Mouse (Mus musculus) kidney, embryonic 16.5 days (tissue): ENCODE results near the gene Slc12a9. TPM values are rescaled to one million over a fixed set of nuclear protein-coding genes. Genes with fewer than 3 reads are reported as not detected.
A peak's percentile ranks its signal among the peaks of the same experiment; 100 is the strongest.
"Not testable (repeated sequence)": the region's sequence is repeated elsewhere in the genome, so short reads cannot be mapped to it uniquely, and the experiment has no call there.

ENCODE experiments used
- ATAC-seq: fragments of 200-750 bp; cut with Nextera tagmentation; 2 replicates; pipeline ENCODE4 v1.8.0; 2017; ENCODE audit warnings: moderate TSS enrichment; ENCODE audit not compliant: low FRiP score, low TSS enrichment
- H3K27ac ChIP-seq: fragments of 300-500 bp; sonication (generic); 2 replicates; pipeline ENCODE4 v1.5.1; 2014; ENCODE audit warnings: low read length
- H3K27me3 ChIP-seq: fragments of 300-500 bp; sonication (generic); 2 replicates; pipeline ENCODE4 v1.6.1; 2014; ENCODE audit warnings: low read length, control low read depth, mixed read lengths; ENCODE audit not compliant: insufficient read depth
- H3K36me3 ChIP-seq: fragments of 300-500 bp; sonication (generic); 2 replicates; pipeline ENCODE4 v1.6.1; 2014; ENCODE audit warnings: low read length, control low read depth, mixed read lengths; ENCODE audit not compliant: insufficient read depth
- H3K4me1 ChIP-seq: fragments of 300-500 bp; sonication (generic); 2 replicates; pipeline ENCODE4 v1.6.1; 2014; ENCODE audit warnings: low read length, control low read depth, mixed read lengths; ENCODE audit not compliant: insufficient read depth
- H3K4me2 ChIP-seq: fragments of 300-500 bp; sonication (generic); replicated peaks from 2 replicates; pipeline ENCODE4 v1.6.1; 2014; ENCODE audit warnings: low read depth, low read length
- H3K4me3 ChIP-seq: fragments of 300-500 bp; sonication (generic); 2 replicates; pipeline ENCODE4 v1.5.1; 2014; ENCODE audit warnings: mild to moderate bottlenecking, low read length
- H3K9ac ChIP-seq: fragments of 300-500 bp; sonication (generic); replicated peaks from 2 replicates; pipeline ENCODE4 v1.6.1; 2014; ENCODE audit warnings: low read length
- H3K9me3 ChIP-seq: fragments of 300-500 bp; sonication (generic); 2 replicates; pipeline ENCODE4 v1.6.1; 2016; ENCODE audit warnings: low read length, control low read depth
- WGBS: fragments of 180-500 bp; shearing (Covaris S2); extraction: QIAGEN DNeasy Blood & Tissue Kit; methylation state at CpG from one replicate; pipeline ENCODE4 v1.1.7; 2014; 5-methylcytosine and 5-hydroxymethylcytosine counted together
- microRNA-seq: library from miRNA; unstranded; fragments of <30 nt; microRNA quantifications from one replicate; pipeline ENCODE4, GENCODE M21; 2016
- polyA plus RNA-seq: library from polyadenylated mRNA; unstranded; fragments of >200 nt; fragmentation: Nextera tagmentation; extraction: Ambion mirVana; gene quantifications from 2 replicates; pipeline ENCODE4 v1.2.1, GENCODE M21; 2015

Slc12a9 gene
- polyA plus RNA-seq, 1 experiment from 2014 or later, result 16.3 TPM

GRCm38 (mm10) chr5:137286655-137287031, 46.8 kb downstream of the Slc12a9 start:
- no peak overlapping the region for H3K9ac ChIP-seq
- H3K4me2 ChIP-seq, result peak overlapping the region; percentile 75
- H3K27me3 ChIP-seq, result peaks cover 44% of the 10 kb centered on the region
- no peaks in the 10 kb centered on the region for H3K9me3 ChIP-seq
- WGBS, result under 1% methylated on average over 16 of the region's 16 CpGs
- peak; percentile 57 for ATAC-seq
- no peak overlapping the region for H3K27ac ChIP-seq
- H3K4me3 ChIP-seq, result peak overlapping the region; percentile 45
- no peaks in the 10 kb centered on the region for H3K36me3 ChIP-seq
- H3K4me1 ChIP-seq, result peaks cover 28% of the 10 kb centered on the region

- Histone ChIP-seq H3K4me3 (no peak overlapping the region), H3K36me3 (no peaks in the 10 kb centered on the region), H3K4me1 (peaks cover 28% of the 10 kb centered on the region), H3K27ac (no peak overlapping the region), H3K9ac (no peak overlapping the region), H3K4me2 (no peak overlapping the region), H3K27me3 (peaks cover 39% of the 10 kb centered on the region), H3K9me3 (no peaks in the 10 kb centered on the region)
- no peak for ATAC-seq
- 21% methylated on average over 7 of the region's 7 CpGs for WGBS
Observed at GRCm38 (mm10) chr5:137285986-137286385, 47.4 kb downstream of the Slc12a9 start.

GRCm38 (mm10) chr5:137285045-137285444, 48.4 kb downstream of the Slc12a9 start:
- Histone ChIP-seq H3K4me3 (no peak overlapping the region), H3K36me3 (no peaks in the 10 kb centered on the region), H3K4me1 (peaks cover 28% of the 10 kb centered on the region), H3K9ac (no peak overlapping the region), H3K9me3 (no peaks in the 10 kb centered on the region), H3K27me3 (peaks cover 32% of the 10 kb centered on the region), H3K4me2 (no peak overlapping the region), H3K27ac (no peak overlapping the region)
- WGBS, result 63% methylated on average over 5 of the region's 5 CpGs
- ATAC-seq, result no peak

DNA sequence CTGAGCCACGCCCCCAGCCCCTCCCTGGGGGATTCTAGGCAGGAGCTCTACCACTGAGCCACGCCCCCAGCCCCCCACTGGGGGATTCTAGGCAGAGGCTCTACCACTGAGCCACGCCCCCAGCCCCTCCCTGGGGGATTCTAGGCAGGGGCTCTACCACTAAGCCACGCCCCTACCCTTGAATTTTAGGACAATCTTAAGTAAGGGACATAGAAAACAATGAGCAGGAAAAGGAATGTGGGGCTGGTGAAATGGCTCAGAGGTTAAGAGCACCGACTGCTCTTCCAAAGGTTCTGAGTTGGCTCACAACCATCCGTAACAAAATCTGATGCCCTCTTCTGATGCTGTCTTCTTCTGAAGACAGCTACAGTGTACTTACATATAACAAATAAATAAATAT, 49.0 kb downstream of the Slc12a9 start:
- not testable (repeated sequence) for H3K27ac ChIP-seq, ATAC-seq, H3K4me2 ChIP-seq, H3K4me3 ChIP-seq, H3K36me3 ChIP-seq, H3K9ac ChIP-seq, H3K9me3 ChIP-seq
- 84% methylated on average over 5 of the region's 6 CpGs for WGBS
- Histone ChIP-seq H3K4me1 (peaks cover 28% of the 10 kb centered on the region), H3K27me3 (peaks cover 26% of the 10 kb centered on the region)

DNA sequence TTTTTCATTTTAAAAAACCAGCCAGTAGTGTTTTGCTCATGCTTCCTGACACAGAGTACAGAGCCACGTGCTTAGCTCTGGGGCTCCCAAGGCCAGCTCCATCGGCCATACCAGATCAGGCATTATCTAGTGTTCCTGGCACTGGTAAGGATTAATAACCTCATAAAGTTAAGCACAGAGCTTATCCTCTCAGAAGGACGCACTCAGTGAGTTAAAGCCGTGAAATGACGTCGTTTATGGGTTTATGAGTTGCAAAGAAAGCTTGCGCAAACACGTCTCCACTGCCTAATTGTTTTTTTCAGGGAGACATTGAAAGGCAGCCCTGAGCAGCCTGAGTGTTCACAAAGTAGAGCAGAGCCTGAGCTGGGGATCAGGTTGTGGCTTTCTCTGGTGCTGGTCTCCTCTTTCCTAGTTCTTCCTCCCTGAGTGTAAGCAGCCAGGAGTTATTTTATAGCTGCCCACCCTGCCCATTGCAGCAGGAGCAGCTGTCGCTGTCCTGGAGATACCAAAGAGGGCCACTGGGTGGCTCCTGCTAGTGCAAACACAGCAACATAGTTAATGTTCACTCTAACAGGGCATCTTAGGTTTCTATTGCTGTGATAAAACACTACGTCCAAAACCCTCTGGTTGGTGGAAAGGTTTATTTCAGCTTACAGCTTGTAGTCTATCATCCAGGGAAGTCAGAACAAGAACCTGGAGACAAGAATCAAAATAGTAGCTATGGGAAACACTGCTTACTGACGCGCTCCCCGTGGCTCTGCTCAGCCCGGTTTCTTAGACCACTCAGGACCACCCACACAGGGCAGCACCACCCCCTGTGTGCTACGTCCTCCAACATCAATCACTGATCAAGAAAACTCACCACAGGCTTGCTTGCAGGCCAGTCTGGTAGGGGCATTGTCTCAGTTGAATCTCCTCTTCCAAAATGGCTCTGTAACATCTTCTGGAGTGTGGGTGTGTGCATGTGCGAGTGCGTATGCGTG, 55.7 kb downstream of the Slc12a9 start:
- no peak overlapping the region for H3K9ac ChIP-seq
- H3K36me3 ChIP-seq, result no peaks in the 10 kb centered on the region
- H3K27me3 ChIP-seq, result 0 out of 2 replicates have a peak, but pooled peaks cover 3% of the 10 kb centered on the region
- 0 out of 2 replicates have a peak overlapping the region, but pooled peaks have one; percentile 1 for H3K4me2 ChIP-seq
- peaks cover 4% of the 10 kb centered on the region; the same call in 1 of the 2 replicates for H3K9me3 ChIP-seq
- ATAC-seq, result 0 out of 2 replicates have a peak, but pooled peaks have one; percentile 61
- 29% methylated on average over 18 of the region's 18 CpGs for WGBS
- H3K4me1 ChIP-seq, result 0 out of 2 replicates have a peak, but pooled peaks cover 4% of the 10 kb centered on the region
- H3K4me3 ChIP-seq, result no peak overlapping the region
- no peak overlapping the region for H3K27ac ChIP-seq

DNA sequence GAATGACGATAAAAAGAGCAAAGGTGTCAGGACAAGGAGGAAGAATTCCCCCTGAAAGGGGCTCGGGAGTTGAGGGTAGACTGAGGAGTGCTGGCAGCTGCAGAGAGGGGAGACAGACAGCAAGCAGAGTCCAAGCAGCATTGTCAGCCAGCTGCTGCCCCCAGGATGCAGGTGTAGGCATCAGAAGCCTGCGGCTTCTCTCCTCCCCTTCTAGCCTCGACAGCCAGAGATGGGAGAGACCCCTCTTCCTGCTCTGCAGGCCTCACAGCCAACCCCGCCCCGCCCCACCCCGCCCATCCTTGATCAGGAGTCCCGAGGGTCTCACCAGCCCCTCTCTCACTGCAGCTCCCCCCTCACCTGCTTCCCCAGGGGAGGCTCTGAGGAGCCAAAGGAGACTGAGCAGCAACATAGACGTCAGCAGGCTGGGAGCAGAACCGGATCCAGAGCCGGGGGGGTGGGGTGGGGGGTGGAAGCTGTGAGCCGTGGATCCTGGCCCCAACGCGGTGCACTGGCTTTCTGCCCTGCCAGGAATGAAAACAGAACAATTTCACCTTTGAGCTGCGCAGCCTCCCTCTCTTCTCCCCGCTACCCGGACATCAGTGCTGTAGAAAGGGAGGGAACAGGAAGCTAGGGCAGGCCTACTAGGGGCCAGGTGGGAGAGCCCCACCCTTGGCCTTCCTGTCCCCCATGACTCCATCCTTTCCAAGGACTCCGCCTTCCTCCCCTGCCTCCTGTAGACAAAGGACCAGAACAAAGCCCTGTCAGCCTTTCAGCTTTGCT, 65.1 kb downstream of the Slc12a9 start:
- 0 out of 2 replicates have a peak, but pooled peaks have one; percentile 39 for ATAC-seq
- WGBS, result 23% methylated on average over 16 of the region's 18 CpGs

DNA sequence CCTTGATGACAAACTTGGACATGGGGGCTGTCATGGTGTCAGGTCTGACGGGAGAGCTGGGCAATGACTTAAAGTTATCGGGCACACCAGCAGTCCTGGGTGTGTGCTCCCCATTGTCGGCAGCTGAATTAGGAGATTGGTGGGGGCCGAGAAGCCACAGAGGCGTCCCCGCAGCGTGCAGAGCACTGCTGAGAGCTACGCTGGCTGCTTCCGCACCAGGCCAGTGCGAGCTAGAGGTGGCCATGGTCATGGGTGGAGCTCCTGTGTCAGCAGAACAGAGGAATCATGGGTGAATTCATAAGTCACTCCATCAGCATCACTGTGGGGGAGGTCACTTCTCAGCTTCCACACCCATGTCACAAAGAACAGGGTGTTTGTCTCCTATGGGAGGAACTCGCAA, 68.6 kb downstream of the Slc12a9 start:
- no peak overlapping the region for H3K9ac ChIP-seq
- no peaks in the 10 kb centered on the region for H3K36me3 ChIP-seq
- H3K4me1 ChIP-seq, result peaks cover 7% of the 10 kb centered on the region
- no peaks in the 10 kb centered on the region for H3K9me3 ChIP-seq
- H3K27ac ChIP-seq, result no peak overlapping the region
- H3K4me3 ChIP-seq, result no peak overlapping the region
- H3K4me2 ChIP-seq, result no peak overlapping the region
- WGBS, result 86% methylated on average over 11 of the region's 11 CpGs
- no peaks in the 10 kb centered on the region for H3K27me3 ChIP-seq
- no peak for ATAC-seq

More for the DNA sequence above, 65.1 kb downstream of the Slc12a9 start:
- 0 out of 2 replicates have a peak overlapping the region, but pooled peaks have one; percentile 31 for H3K9ac ChIP-seq
- no peak overlapping the region for H3K27ac ChIP-seq
- H3K9me3 ChIP-seq, result peaks cover 4% of the 10 kb centered on the region; the same call in 1 of the 2 replicates
- no peaks in the 10 kb centered on the region for H3K27me3 ChIP-seq
- H3K4me1 ChIP-seq, result peaks cover 7% of the 10 kb centered on the region
- H3K4me3 ChIP-seq, result peak overlapping the region; percentile 26
- no peaks in the 10 kb centered on the region for H3K36me3 ChIP-seq
- peak overlapping the region; percentile 47 for H3K4me2 ChIP-seq

Small RNA genes lying within 50 kb of the gene (microRNA-seq; reads per million reads assigned to microRNA genes)
- gene Mir7036 (1.3 reads per million), gene Mir8116 (not detected)

Other genes starting within 250 kb of the Slc12a9 start
- gene Trim56, start 217.4 kb downstream of the Slc12a9 start, polyA plus RNA-seq, result 9.4 and 11.9 TPM in 2 replicates
- gene Muc3, start 184.3 kb downstream of the Slc12a9 start, polyA plus RNA-seq, result not detected in 2 replicates
- 0.21 and 0.32 TPM in 2 replicates for gene Muc3a, start 121.2 kb downstream of the Slc12a9 start, polyA plus RNA-seq
- gene Ache, start 46.1 kb downstream of the Slc12a9 start, polyA plus RNA-seq, result 3.0 and 3.1 TPM in 2 replicates
- 7.2 and 7.8 TPM in 2 replicates for gene Ufsp1, start 39.0 kb downstream of the Slc12a9 start, polyA plus RNA-seq
- gene Srrt, start 25.9 kb downstream of the Slc12a9 start, polyA plus RNA-seq, result 158 and 165 TPM in 2 replicates
- gene Trip6, start 19.2 kb downstream of the Slc12a9 start, polyA plus RNA-seq, result 90.1 and 102 TPM in 2 replicates
- 53.7 and 55.3 TPM in 2 replicates for gene Ephb4, start 16.5 kb upstream of the Slc12a9 start, polyA plus RNA-seq
- gene Zan, start 143.5 kb upstream of the Slc12a9 start, polyA plus RNA-seq, result 0.11 and 0.17 TPM in 2 replicates
- gene Pop7, start 168.9 kb upstream of the Slc12a9 start, polyA plus RNA-seq, result 51.2 and 53.0 TPM in 2 replicates
- gene Gigyf1, start 185.0 kb upstream of the Slc12a9 start, polyA plus RNA-seq, result 11.9 and 12.2 TPM in 2 replicates
- gene Epo, start 199.6 kb upstream of the Slc12a9 start, polyA plus RNA-seq, result 0.24 and 0.36 TPM in 2 replicates
- 358 and 388 TPM in 2 replicates for gene Gnb2, start 199.9 kb upstream of the Slc12a9 start, polyA plus RNA-seq
- 0.40 and 0.96 TPM in 2 replicates for gene Actl6b, start 219.9 kb upstream of the Slc12a9 start, polyA plus RNA-seq
- 0.23 and 0.57 TPM in 2 replicates for gene Tfr2, start 236.2 kb upstream of the Slc12a9 start, polyA plus RNA-seq